Mouse (Mus musculus) MEL (cell line): Measurements from ENCODE around the gene Pgm2.

Source experiments
- CTCF ChIP-seq, 3 experiments: IDR thresholded peaks in 2 of 3; conservative IDR thresholded peaks in 1 of 3; 2 replicates each; pipeline ENCODE4 v1.5.1; 2011 to 2012; ENCODE audit warnings: low read length in 3 of 3, low read depth in 2 of 3, mild to moderate bottlenecking in 2 of 3, improper control_type of control experiment in 1 of 3, inconsistent platforms in 1 of 3, mixed read lengths in 1 of 3, moderate library complexity in 1 of 3; ENCODE audit not compliant: control insufficient read depth in 1 of 3, insufficient read depth in 1 of 3, poor library complexity in 1 of 3, severe bottlenecking in 1 of 3
- EP300 ChIP-seq, 2 experiments: IDR thresholded peaks; 2 replicates each; pipeline ENCODE4 v1.6.1; 2011; ENCODE audit warnings: improper control_type of control experiment in 2 of 2, low read length in 2 of 2, low read depth in 1 of 2, mild to moderate bottlenecking in 1 of 2
- GABPA ChIP-seq: IDR thresholded peaks from 2 replicates; pipeline ENCODE4 v1.6.1; 2012; ENCODE audit warnings: low read depth, mild to moderate bottlenecking, inconsistent platforms, low read length, improper control_type of control experiment, moderate library complexity
- POLR2A ChIP-seq, 2 experiments: IDR thresholded peaks; 2 replicates each; pipeline ENCODE4 v1.6.1; 2011 to 2012; ENCODE audit warnings: low read length in 2 of 2, mild to moderate bottlenecking in 2 of 2, control low read depth in 1 of 2, improper control_type of control experiment in 1 of 2, low read depth in 1 of 2, moderate library complexity in 1 of 2; ENCODE audit not compliant: control insufficient read depth in 1 of 2, insufficient read depth in 1 of 2, poor library complexity in 1 of 2
- POLR2AphosphoS5 ChIP-seq: IDR thresholded peaks from 2 replicates; pipeline ENCODE4 v1.6.1; 2012; ENCODE audit warnings: low read depth, borderline replicate concordance, mild to moderate bottlenecking, inconsistent platforms, low read length, moderate library complexity, mixed read lengths
- USF1 ChIP-seq: IDR thresholded peaks from 2 replicates; pipeline ENCODE4 v1.6.1; 2014; ENCODE audit warnings: low read depth, mild to moderate bottlenecking, inconsistent platforms, low read length, improper control_type of control experiment, moderate library complexity
- ZKSCAN1 ChIP-seq: IDR thresholded peaks from 2 replicates; pipeline ENCODE4 v1.6.1; 2012; ENCODE audit warnings: low read depth, mild to moderate bottlenecking, inconsistent platforms, low read length, improper control_type of control experiment, moderate library complexity
- ZNF384 ChIP-seq: IDR thresholded peaks from 2 replicates; pipeline ENCODE4 v1.6.1; 2012; ENCODE audit warnings: low read depth, mild to moderate bottlenecking, inconsistent platforms, low read length, improper control_type of control experiment

- TF ChIP-seq GABPA, result no peak
- TF ChIP-seq CTCF (IDR thresholded peaks at IDR 0.05 in 2 of 3, conservative IDR thresholded peaks at IDR 0.05 in 1 of 3; ENCODE audit: control insufficient read depth in 1 of 3, insufficient read depth in 1 of 3, low read depth in 2 of 3, low read length in 3 of 3, poor library complexity in 1 of 3, severe bottlenecking in 1 of 3), result no peak
- no peak for TF ChIP-seq ZKSCAN1
- TF ChIP-seq POLR2A (IDR thresholded peaks at IDR 0.05; ENCODE audit: control insufficient read depth in 1 of 2, insufficient read depth in 1 of 2, low read depth in 1 of 2, low read length in 2 of 2, poor library complexity in 1 of 2), result no peak
- TF ChIP-seq POLR2AphosphoS5, result no peak
- no peak for TF ChIP-seq USF1
- TF ChIP-seq ZNF384, result no peak
- TF ChIP-seq EP300 (IDR thresholded peaks at IDR 0.05; ENCODE audit: low read depth in 1 of 2, low read length in 2 of 2), result no peak
Observed at GRCm38 (mm10) chr5:64131550-64131949, 38.8 kb downstream of the Pgm2 start.
